Mouse (Mus musculus): ENCODE data around the gene Aacs. TPM values are rescaled to one million over a fixed set of nuclear protein-coding genes. Genes with fewer than 3 reads are reported as not detected.
A peak's percentile ranks its signal among the peaks of the same experiment; 100 is the strongest.

Gene Aacs
- polyA plus RNA-seq, 1 experiment from 2014 or later, result 36.8 TPM

GRCm38 (mm10) chr5:125520930-125521590, 45.4 kb downstream of the Aacs start:
- 15% methylated on average over 15 of the region's 15 CpGs for WGBS
- H3K4me2 ChIP-seq, result no peak overlapping the region
- no peaks in the 10 kb centered on the region for H3K4me1 ChIP-seq
- no peak for ATAC-seq (ENCODE audit: insufficient number of reproducible peaks, insufficient read depth, low FRiP score, low TSS enrichment, low read depth)
- no peak overlapping the region for H3K27ac ChIP-seq
- peaks cover 25% of the 10 kb centered on the region for H3K36me3 ChIP-seq
- H3K9ac ChIP-seq, result no peak overlapping the region
- no peak overlapping the region for H3K4me3 ChIP-seq
- H3K27me3 ChIP-seq, result no peaks in the 10 kb centered on the region
- no peaks in the 10 kb centered on the region for H3K9me3 ChIP-seq

GRCm38 (mm10) chr5:125523361-125523760, 47.7 kb downstream of the Aacs start:
- no peak overlapping the region for H3K9ac ChIP-seq

GRCm38 (mm10) chr5:125525516-125525915, 49.9 kb downstream of the Aacs start:
- H3K9ac ChIP-seq, result no peak overlapping the region
- no peak for ATAC-seq (ENCODE audit: insufficient number of reproducible peaks, insufficient read depth, low FRiP score, low TSS enrichment, low read depth)
- no peak overlapping the region for H3K4me3 ChIP-seq
- WGBS, result 56% methylated on average over 5 of the region's 5 CpGs
- peaks cover 3% of the 10 kb centered on the region for H3K36me3 ChIP-seq
- peaks cover 30% of the 10 kb centered on the region for H3K27me3 ChIP-seq
- 0 out of 2 replicates have a peak, but pooled peaks cover 3% of the 10 kb centered on the region for H3K9me3 ChIP-seq
- H3K27ac ChIP-seq, result no peak overlapping the region
- no peak overlapping the region for H3K4me2 ChIP-seq
- no peaks in the 10 kb centered on the region for H3K4me1 ChIP-seq

More at GRCm38 (mm10) chr5:125523361-125523760, 47.7 kb downstream of the Aacs start:
- Histone ChIP-seq H3K4me3 (no peak overlapping the region), H3K4me1 (no peaks in the 10 kb centered on the region), H3K36me3 (peaks cover 6% of the 10 kb centered on the region), H3K9me3 (0 out of 2 replicates have a peak, but pooled peaks cover 3% of the 10 kb centered on the region), H3K4me2 (no peak overlapping the region), H3K27ac (no peak overlapping the region), H3K27me3 (peaks cover 9% of the 10 kb centered on the region)
- WGBS, result 82% methylated on average over 2 of the region's 2 CpGs
- ATAC-seq (ENCODE audit: insufficient number of reproducible peaks, insufficient read depth, low FRiP score, low TSS enrichment, low read depth), result no peak

GRCm38 (mm10) chr5:125526464-125526863, 50.9 kb downstream of the Aacs start:
- no peak for ATAC-seq (ENCODE audit: insufficient number of reproducible peaks, insufficient read depth, low FRiP score, low TSS enrichment, low read depth)
- 70% methylated on average over 4 of the region's 4 CpGs for WGBS
- no peak overlapping the region for H3K4me2 ChIP-seq
- peaks cover 38% of the 10 kb centered on the region for H3K27me3 ChIP-seq
- H3K4me1 ChIP-seq, result peaks cover 3% of the 10 kb centered on the region; the same call in 1 of the 2 replicates
- H3K9me3 ChIP-seq, result 0 out of 2 replicates have a peak, but pooled peaks cover 3% of the 10 kb centered on the region
- peaks cover 3% of the 10 kb centered on the region; the same call in 1 of the 2 replicates for H3K36me3 ChIP-seq
- no peak overlapping the region for H3K4me3 ChIP-seq
- no peak overlapping the region for H3K9ac ChIP-seq
- H3K27ac ChIP-seq, result no peak overlapping the region

GRCm38 (mm10) chr5:125529109-125529508, 53.5 kb downstream of the Aacs start:
- 3% methylated on average over 5 of the region's 5 CpGs for WGBS
- no peaks in the 10 kb centered on the region for H3K36me3 ChIP-seq

GRCm38 (mm10) chr5:125531634-125532033, 56.0 kb downstream of the Aacs start, which contains the start of gene Tmem132b:
Tmem132b (plus strand) TSS chr5:125531774.
- no peak within 1 kb of the TSS for H3K27ac ChIP-seq
- peak within 1 kb of the TSS; percentile 56 for H3K4me3 ChIP-seq
- H3K27me3 ChIP-seq, result peaks cover 89% of the 10 kb centered on the region
- no peak for ATAC-seq (ENCODE audit: insufficient number of reproducible peaks, insufficient read depth, low FRiP score, low TSS enrichment, low read depth)
- H3K4me1 ChIP-seq, result peaks cover 28% of the 10 kb centered on the region
- peak within 1 kb of the TSS; percentile 49 for H3K9ac ChIP-seq
- no peaks in the 10 kb centered on the region for H3K36me3 ChIP-seq
- no peaks in the 10 kb centered on the region for H3K9me3 ChIP-seq
- H3K4me2 ChIP-seq, result peak within 1 kb of the TSS; percentile 91
- under 1% methylated on average over 25 of the region's 25 CpGs for WGBS

More at GRCm38 (mm10) chr5:125529109-125529508, 53.5 kb downstream of the Aacs start:
- Histone ChIP-seq H3K27me3 (peaks cover 64% of the 10 kb centered on the region), H3K27ac (no peak overlapping the region), H3K4me1 (peaks cover 26% of the 10 kb centered on the region), H3K9ac (no peak overlapping the region), H3K4me2 (no peak overlapping the region), H3K4me3 (no peak overlapping the region), H3K9me3 (0 out of 2 replicates have a peak, but pooled peaks cover 3% of the 10 kb centered on the region)
- no peak for ATAC-seq (ENCODE audit: insufficient number of reproducible peaks, insufficient read depth, low FRiP score, low TSS enrichment, low read depth)

GRCm38 (mm10) chr5:125532191-125532544, 56.6 kb downstream of the Aacs start:
- Histone ChIP-seq H3K27me3 (peaks cover 93% of the 10 kb centered on the region), H3K4me2 (peak overlapping the region; percentile 91), H3K27ac (no peak overlapping the region), H3K9me3 (no peaks in the 10 kb centered on the region), H3K4me1 (peaks cover 28% of the 10 kb centered on the region), H3K9ac (peak overlapping the region; percentile 49), H3K36me3 (no peaks in the 10 kb centered on the region), H3K4me3 (peak overlapping the region; percentile 56)
- no peak for ATAC-seq (ENCODE audit: insufficient number of reproducible peaks, insufficient read depth, low FRiP score, low TSS enrichment, low read depth)
- under 1% methylated on average over 18 of the region's 30 CpGs for WGBS

- Histone ChIP-seq H3K27ac (no peak overlapping the region), H3K4me1 (peaks cover 28% of the 10 kb centered on the region), H3K4me2 (peak overlapping the region; percentile 91), H3K4me3 (peak overlapping the region; percentile 56), H3K9ac (peak overlapping the region; percentile 49), H3K27me3 (peaks cover 95% of the 10 kb centered on the region), H3K36me3 (no peaks in the 10 kb centered on the region), H3K9me3 (no peaks in the 10 kb centered on the region)
- no peak for ATAC-seq (ENCODE audit: insufficient number of reproducible peaks, insufficient read depth, low FRiP score, low TSS enrichment, low read depth)
- WGBS, result under 1% methylated on average over 49 of the region's 64 CpGs
Measured at GRCm38 (mm10) chr5:125532545-125533224, 57.1 kb downstream of the Aacs start.

GRCm38 (mm10) chr5:125533225-125533900, 57.7 kb downstream of the Aacs start:
- Histone ChIP-seq H3K9me3 (no peaks in the 10 kb centered on the region), H3K4me1 (peaks cover 28% of the 10 kb centered on the region), H3K27ac (no peak overlapping the region), H3K9ac (no peak overlapping the region), H3K4me2 (peak overlapping the region; percentile 91), H3K27me3 (peaks cover 90% of the 10 kb centered on the region), H3K4me3 (peak overlapping the region; percentile 56), H3K36me3 (no peaks in the 10 kb centered on the region)
- no peak for ATAC-seq (ENCODE audit: insufficient number of reproducible peaks, insufficient read depth, low FRiP score, low TSS enrichment, low read depth)
- under 1% methylated on average over 24 of the region's 24 CpGs for WGBS

- H3K4me3 ChIP-seq, result no peak overlapping the region
Measured at GRCm38 (mm10) chr5:125534168-125534610, 58.6 kb downstream of the Aacs start.

GRCm38 (mm10) chr5:125534611-125535324, 59.2 kb downstream of the Aacs start:
- WGBS, result 1% methylated on average over 26 of the region's 26 CpGs
- Histone ChIP-seq H3K9me3 (no peaks in the 10 kb centered on the region), H3K9ac (no peak overlapping the region), H3K4me1 (peaks cover 28% of the 10 kb centered on the region), H3K27ac (no peak overlapping the region), H3K27me3 (peaks cover 84% of the 10 kb centered on the region), H3K36me3 (no peaks in the 10 kb centered on the region), H3K4me3 (peak overlapping the region; percentile 3; the same call in 1 of the 2 replicates), H3K4me2 (peak overlapping the region; percentile 23)
- no peak for ATAC-seq (ENCODE audit: insufficient number of reproducible peaks, insufficient read depth, low FRiP score, low TSS enrichment, low read depth)

More at GRCm38 (mm10) chr5:125534168-125534610, 58.6 kb downstream of the Aacs start:
- Histone ChIP-seq H3K9ac (no peak overlapping the region), H3K9me3 (no peaks in the 10 kb centered on the region), H3K36me3 (no peaks in the 10 kb centered on the region), H3K4me1 (peaks cover 28% of the 10 kb centered on the region), H3K4me2 (no peak overlapping the region), H3K27ac (no peak overlapping the region), H3K27me3 (peaks cover 90% of the 10 kb centered on the region)
- 9% methylated on average over 7 of the region's 7 CpGs for WGBS
- no peak for ATAC-seq (ENCODE audit: insufficient number of reproducible peaks, insufficient read depth, low FRiP score, low TSS enrichment, low read depth)
